Mouse (Mus musculus) yolk sac, embryonic 10.5 days (tissue): ENCODE data around the gene Rfx1.

Source experiments
- DNase-seq: peaks from one replicate; pipeline ENCODE4 v3.0.0-alpha.2; 2017; ENCODE audit warnings: low spot score

The Rfx1 gene

GRCm38 (mm10) chr8:84066291-84066930, at the start of gene Rfx1:
Gene Rfx1 (plus strand): TSS chr8:84066834.
- peak; percentile 100 for DNase-seq

GRCm38 (mm10) chr8:84019738-84020137, 46.9 kb upstream of the Rfx1 start:
- DNase-seq, result no peak

- DNase-seq, result peak; percentile 90
These were observed 45.5 kb upstream of the Rfx1 start, which contains the start of gene Palm3 for GRCm38 (mm10) chr8:84021096-84021495. Gene Palm3 (plus strand): TSS chr8:84021471.

- DNase-seq, result no peak
These were observed 45.1 kb upstream of the Rfx1 start for GRCm38 (mm10) chr8:84021569-84021968.

GRCm38 (mm10) chr8:84023085-84023484, 43.5 kb upstream of the Rfx1 start:
- DNase-seq, result peak; percentile 87

- DNase-seq, result peak; percentile 88
These were observed 43.0 kb upstream of the Rfx1 start for GRCm38 (mm10) chr8:84023631-84024030.

GRCm38 (mm10) chr8:84024171-84024570, 42.5 kb upstream of the Rfx1 start:
- DNase-seq, result peak; percentile 75

- no peak for DNase-seq
These were observed 40.8 kb upstream of the Rfx1 start for GRCm38 (mm10) chr8:84025863-84026262.

GRCm38 (mm10) chr8:84027449-84027848, 39.2 kb upstream of the Rfx1 start:
- no peak for DNase-seq

GRCm38 (mm10) chr8:84029272-84029671, 37.4 kb upstream of the Rfx1 start:
- DNase-seq, result no peak

GRCm38 (mm10) chr8:84032777-84033176, 33.9 kb upstream of the Rfx1 start:
- no peak for DNase-seq

- no peak for DNase-seq
These were observed 28.6 kb upstream of the Rfx1 start for GRCm38 (mm10) chr8:84038015-84038414.

GRCm38 (mm10) chr8:84039050-84039449, 27.6 kb upstream of the Rfx1 start:
- DNase-seq, result peak; percentile 69

- no peak for DNase-seq
These were observed 24.3 kb upstream of the Rfx1 start, which contains the start of gene Il27ra for GRCm38 (mm10) chr8:84042066-84042947. Gene Il27ra (minus strand): TSS chr8:84042589.

- no peak for DNase-seq
These were observed 23.7 kb upstream of the Rfx1 start for GRCm38 (mm10) chr8:84042948-84043342.

GRCm38 (mm10) chr8:84044103-84044502, 22.5 kb upstream of the Rfx1 start:
- DNase-seq, result no peak

- no peak for DNase-seq
These were observed 21.7 kb upstream of the Rfx1 start, which contains the start of gene Rln3 for GRCm38 (mm10) chr8:84044900-84045299. Gene Rln3 (minus strand): TSS chr8:84045000.

- DNase-seq, result no peak
These were observed 20.1 kb upstream of the Rfx1 start for GRCm38 (mm10) chr8:84046505-84046904.

GRCm38 (mm10) chr8:84048171-84048570, 18.5 kb upstream of the Rfx1 start:
- DNase-seq, result no peak

- no peak for DNase-seq
These were observed 13.9 kb upstream of the Rfx1 start for GRCm38 (mm10) chr8:84052746-84053145.

GRCm38 (mm10) chr8:84053229-84053628, 13.4 kb upstream of the Rfx1 start:
- DNase-seq, result no peak

- no peak for DNase-seq
These were observed 8.8 kb upstream of the Rfx1 start for GRCm38 (mm10) chr8:84057827-84058226.

- no peak for DNase-seq
These were observed 7.4 kb upstream of the Rfx1 start for GRCm38 (mm10) chr8:84059226-84059625.
